Mouse (Mus musculus): ENCODE data around the gene Slc35g1.

DNA sequence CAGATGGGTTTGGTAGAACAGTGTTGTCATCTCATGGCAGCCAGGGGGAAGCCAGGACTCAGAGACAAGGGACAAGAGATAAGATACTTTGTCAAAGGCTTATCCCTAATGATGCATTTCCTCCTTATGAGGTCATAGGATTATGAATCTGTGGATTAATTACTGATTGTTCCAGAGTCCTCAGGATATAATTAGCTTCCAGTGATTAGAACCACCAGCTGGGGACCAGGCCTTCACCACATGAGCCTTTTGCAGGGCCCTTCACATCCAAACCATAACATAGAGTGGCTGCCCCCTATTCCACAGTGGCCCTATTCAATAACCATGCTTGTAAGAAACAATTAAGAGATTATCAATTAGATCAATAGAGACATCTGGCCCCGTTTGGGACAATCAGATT is 32.4 kb upstream of the Slc35g1 start:
- TF ChIP-seq CTCF (IDR thresholded peaks at IDR 0.05; ENCODE audit: borderline replicate concordance, insufficient read depth, low read length): no peak
- TF ChIP-seq POLR2A (IDR thresholded peaks at IDR 0.05; ENCODE audit: low read depth, low read length): no peak

All from embryonic fibroblast, embryonic 13.5 days (primary cell).